Mouse (Mus musculus) CH12.LX (cell line): Measurements from ENCODE around the gene Adgrg5.
A peak's percentile ranks its signal among the peaks of the same experiment; 100 is the strongest.

Source experiments
- CTCF ChIP-seq, 2 experiments: IDR thresholded peaks in 1 of 2; conservative IDR thresholded peaks in 1 of 2; 2 replicates each; pipeline ENCODE4 v1.5.1; 2011 to 2012; ENCODE audit warnings: low read depth in 2 of 2, low read length in 2 of 2, improper control_type of control experiment in 1 of 2, inconsistent platforms in 1 of 2, mild to moderate bottlenecking in 1 of 2, moderate library complexity in 1 of 2
- ELF1 ChIP-seq: IDR thresholded peaks from 2 replicates; pipeline ENCODE4 v1.6.1; 2014; ENCODE audit warnings: low read depth, mild to moderate bottlenecking, inconsistent platforms, low read length, improper control_type of control experiment
- HCFC1 ChIP-seq: IDR thresholded peaks from 2 replicates; pipeline ENCODE4 v1.6.1; 2012; ENCODE audit warnings: low read depth, mild to moderate bottlenecking, inconsistent platforms, low read length, improper control_type of control experiment
- MAX ChIP-seq: IDR thresholded peaks from 2 replicates; pipeline ENCODE4 v1.6.1; 2011; ENCODE audit warnings: low read length, improper control_type of control experiment
- MAZ ChIP-seq: IDR thresholded peaks from 2 replicates; pipeline ENCODE4 v1.6.1; 2012; ENCODE audit warnings: low read depth, mild to moderate bottlenecking, inconsistent platforms, low read length, improper control_type of control experiment, moderate library complexity
- MXI1 ChIP-seq: IDR thresholded peaks from 2 replicates; pipeline ENCODE4 v1.6.1; 2011; ENCODE audit warnings: mild to moderate bottlenecking, low read depth, low read length, improper control_type of control experiment
- POLR2A ChIP-seq: IDR thresholded peaks from 2 replicates; pipeline ENCODE4 v1.6.1; 2011; ENCODE audit warnings: low read depth, mild to moderate bottlenecking, improper control_type of control experiment, low read length
- POLR2AphosphoS2 ChIP-seq: IDR thresholded peaks from 2 replicates; pipeline ENCODE4 v1.6.1; 2011; ENCODE audit warnings: low read depth, low read length, improper control_type of control experiment
- USF2 ChIP-seq: conservative IDR thresholded peaks from 2 replicates; pipeline ENCODE4 v1.6.1; 2011; ENCODE audit warnings: low read depth, low read length, improper control_type of control experiment

DNA sequence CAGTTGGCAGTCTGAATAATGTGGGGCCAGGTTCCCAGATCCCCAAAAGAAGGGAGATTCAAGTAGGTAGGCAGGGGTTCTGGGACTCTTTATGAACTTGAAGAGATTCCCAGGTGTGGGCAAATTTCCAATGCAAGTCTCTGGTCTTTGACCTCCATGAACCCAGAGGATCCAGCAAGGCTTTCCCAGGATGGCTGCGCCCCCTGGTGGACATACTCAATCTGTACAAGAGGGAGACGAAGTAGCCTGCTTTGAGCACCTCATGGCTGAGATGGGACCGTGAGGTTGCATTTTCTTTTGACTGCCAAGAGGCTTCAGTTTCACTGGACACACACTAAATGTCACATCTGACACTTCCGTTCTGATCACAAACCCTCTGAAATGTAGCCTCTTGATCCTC, 14.6 kb upstream of the Adgrg5 start:
- TF ChIP-seq HCFC1: no peak
- TF ChIP-seq ELF1: no peak
- TF ChIP-seq POLR2AphosphoS2: no peak
- TF ChIP-seq POLR2A: no peak
- TF ChIP-seq USF2: no peak
- TF ChIP-seq MAX: no peak
- peak; percentile 90 to 97 for TF ChIP-seq CTCF (conservative IDR thresholded peaks at IDR 0.05 in 1 of 2, IDR thresholded peaks at IDR 0.05 in 1 of 2; ENCODE audit: low read depth in 2 of 2, low read length in 2 of 2)
- no peak for TF ChIP-seq MAZ
- 0 out of 2 replicates have a peak, but pooled peaks have one; percentile 42 for TF ChIP-seq MXI1
